Mouse (Mus musculus): ENCODE data around the gene Aifm2.

Gene Aifm2

DNA sequence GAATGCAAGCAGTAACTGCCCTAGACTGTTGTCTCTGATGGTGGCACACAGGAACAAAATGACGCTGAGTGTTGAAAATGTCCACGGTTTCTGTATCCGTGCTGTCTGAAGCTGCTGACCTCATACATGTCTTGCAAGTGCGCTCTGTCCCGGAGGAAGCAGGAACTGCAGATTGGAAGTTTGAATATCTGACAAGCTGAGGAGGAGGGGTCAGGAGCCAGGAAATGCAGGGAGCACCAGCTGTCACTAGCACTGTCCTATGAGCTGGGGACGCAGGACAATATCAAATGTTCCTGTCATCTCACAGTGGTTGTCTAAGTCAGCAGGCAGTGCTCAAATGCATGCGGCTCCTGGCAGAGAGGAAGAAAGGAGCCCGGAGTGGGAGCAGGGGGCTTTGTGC is 49.6 kb downstream of the Aifm2 start:
- DNase-seq (ENCODE audit: low spot score in 2 of 2), result no peak

DNA sequence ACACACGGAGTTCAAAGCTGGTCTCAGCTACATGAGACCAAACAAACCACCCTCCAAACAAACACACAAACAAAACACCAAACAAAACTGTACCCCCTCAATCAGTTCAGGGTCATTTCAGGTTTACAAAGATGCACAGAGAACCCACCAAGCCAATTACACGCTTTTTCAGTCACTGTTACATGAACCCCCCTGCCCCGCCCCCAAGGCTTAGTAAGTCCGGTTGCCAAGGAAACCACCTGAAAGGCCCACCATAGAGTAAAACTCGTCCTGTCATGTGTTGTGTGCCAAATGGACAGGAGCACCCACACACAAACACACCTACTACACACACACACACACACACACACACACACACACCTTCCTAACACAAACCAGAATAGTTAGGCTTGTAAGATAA is 50.5 kb downstream of the Aifm2 start:
- no peak for DNase-seq (ENCODE audit: low spot score in 2 of 2)

DNA sequence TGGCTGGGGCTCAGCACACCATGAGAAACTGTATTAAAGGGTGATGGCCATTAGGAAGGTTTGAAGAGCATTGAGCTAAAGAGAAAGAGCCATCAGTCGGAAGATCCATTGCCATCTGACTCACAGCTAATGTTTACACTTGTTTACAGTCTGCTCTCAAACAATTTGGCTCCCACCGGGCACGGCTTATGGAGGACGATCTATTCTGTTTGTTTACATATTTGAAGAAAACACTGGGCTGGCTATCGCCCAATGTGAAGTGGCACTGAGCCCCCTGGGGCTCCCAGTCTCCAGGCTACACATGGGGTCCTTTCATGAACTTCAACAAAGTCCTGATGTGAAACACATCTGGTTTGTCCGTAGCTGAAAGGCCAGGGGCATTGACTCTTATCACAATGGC is 51.7 kb downstream of the Aifm2 start:
- DNase-seq (ENCODE audit: low spot score in 2 of 2), result no peak

DNA sequence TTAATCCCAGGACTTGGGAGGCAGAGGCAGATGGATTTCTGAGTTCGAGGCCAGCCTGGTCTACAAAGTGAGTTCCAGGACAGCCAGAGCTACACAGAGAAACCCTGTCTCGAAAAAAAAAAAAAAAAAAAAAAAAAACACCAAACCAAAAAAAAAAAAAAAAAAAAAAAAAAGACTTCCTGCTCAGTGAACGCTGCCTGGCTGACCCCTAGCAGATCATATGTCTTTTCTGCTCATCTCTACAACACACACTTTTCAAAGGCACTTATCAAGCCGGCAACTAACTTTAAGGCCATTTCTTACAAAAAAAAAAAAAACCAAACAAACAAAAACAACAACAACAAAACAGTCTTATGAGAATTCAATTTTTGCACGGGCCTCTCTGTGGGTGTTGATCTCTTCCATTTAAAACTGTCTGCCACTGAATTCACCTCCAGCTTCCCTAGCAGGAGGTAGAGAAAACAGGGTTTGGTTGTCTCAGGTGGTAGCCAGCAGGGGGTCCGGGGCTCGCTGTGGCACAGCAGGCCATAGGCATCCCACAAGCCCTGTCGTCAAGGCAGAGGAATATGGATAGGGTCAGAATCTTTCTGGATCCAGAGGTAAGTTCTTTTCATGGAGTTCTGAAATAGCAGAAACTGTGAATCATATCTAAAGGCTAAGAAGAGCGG is 66.5 kb downstream of the Aifm2 start:
- DNase-seq (ENCODE audit: low spot score in 2 of 2), result no peak

DNA sequence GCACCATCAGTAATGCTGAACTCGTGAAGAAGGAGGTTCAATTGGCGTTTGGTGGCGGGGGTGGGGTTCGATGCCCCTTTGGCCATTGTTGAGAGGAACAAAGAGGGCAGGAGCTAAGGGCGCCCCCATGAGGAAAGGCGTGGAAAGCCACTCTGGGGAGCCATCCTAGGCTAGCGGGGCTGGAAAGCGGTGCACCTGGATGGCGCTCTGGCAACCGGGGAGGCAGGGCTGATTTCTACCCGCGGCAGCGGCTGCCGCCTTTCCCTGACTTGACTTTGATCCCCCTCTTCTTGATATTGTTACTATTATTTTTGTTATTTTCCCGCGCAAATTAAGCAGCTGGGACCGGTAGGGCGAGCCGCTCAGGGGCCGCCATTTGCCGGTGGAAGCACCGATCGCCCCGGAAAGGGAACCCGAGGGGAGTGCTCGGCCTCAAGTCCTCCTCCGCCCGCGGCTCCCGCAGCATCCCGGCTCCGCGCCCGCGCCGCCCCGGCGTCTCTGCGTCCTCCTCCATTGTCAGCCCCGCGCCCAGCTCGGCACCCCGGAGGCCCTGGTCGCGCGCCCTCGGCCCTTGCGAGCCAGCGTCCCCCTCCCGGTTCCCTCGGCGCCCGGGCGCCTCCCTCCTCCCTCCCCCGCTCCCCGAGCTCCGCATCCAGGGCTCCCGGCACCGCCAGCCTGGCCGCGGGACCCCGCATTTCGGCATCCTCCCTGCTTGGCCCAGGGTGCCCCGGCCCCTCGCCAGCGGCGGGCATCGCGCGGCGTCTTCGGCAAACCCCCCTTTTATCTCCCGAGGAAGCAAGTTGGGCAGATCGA is 67.9 kb downstream of the Aifm2 start:
- peak; percentile 51 to 68 for DNase-seq (ENCODE audit: low spot score in 2 of 2)

DNA sequence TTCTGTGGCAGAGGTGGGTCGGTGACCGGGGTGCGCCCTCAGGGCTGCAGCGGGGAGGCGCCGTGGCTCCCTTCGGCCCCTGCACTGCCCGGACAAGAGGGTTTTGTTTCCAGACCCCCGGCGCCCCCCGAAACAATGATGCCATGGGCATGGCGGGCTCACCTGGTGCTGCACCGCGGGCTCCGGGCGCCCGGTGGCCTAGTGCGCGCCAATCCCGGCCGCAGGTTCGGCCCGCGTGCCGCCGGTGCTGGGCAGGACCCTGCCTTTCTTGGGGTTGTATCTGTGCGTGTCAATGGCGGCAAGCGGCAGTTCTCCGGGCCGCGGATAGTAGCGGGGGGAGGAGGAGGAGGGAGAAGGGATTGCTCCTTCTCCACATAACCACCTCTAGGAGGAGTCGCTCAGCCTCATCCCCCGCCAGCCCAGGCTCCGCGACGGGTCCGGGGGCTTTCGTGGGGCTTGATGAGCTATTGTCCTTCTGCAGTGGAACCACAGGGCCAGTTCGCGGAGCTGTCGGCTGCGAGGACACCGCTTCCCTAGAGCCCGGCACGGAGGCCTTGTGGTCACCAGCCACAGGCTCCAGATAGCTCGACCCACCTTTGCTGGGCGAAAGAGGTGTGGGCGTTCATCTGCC is 68.7 kb downstream of the Aifm2 start, which contains the start of gene H2afy2:
Gene H2afy2, minus strand, starts transcription at position 527 of the 631 bp plus-strand sequence.
- DNase-seq (ENCODE audit: low spot score in 2 of 2), result peak; percentile 77 to 79

DNA sequence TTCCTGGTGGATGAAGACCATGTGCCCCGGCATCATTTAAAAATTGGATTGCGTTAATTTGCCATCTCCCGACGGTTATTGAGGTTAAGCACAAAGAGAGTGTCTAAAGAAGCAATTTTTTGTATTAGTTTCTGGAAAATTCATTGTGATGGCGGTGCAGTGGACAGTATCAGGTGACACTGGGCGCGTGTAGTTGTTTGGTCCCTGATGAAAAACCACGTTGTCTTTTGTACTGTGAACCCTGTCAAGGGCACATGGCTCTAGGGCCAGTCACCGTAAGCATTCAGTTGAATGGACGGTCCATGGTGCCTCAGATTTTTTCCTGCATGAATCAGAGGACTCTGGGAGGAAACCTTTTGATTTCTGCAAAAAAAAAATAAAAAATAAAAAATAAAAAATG is 69.4 kb downstream of the Aifm2 start:
- no peak for DNase-seq (ENCODE audit: low spot score in 2 of 2)

DNA sequence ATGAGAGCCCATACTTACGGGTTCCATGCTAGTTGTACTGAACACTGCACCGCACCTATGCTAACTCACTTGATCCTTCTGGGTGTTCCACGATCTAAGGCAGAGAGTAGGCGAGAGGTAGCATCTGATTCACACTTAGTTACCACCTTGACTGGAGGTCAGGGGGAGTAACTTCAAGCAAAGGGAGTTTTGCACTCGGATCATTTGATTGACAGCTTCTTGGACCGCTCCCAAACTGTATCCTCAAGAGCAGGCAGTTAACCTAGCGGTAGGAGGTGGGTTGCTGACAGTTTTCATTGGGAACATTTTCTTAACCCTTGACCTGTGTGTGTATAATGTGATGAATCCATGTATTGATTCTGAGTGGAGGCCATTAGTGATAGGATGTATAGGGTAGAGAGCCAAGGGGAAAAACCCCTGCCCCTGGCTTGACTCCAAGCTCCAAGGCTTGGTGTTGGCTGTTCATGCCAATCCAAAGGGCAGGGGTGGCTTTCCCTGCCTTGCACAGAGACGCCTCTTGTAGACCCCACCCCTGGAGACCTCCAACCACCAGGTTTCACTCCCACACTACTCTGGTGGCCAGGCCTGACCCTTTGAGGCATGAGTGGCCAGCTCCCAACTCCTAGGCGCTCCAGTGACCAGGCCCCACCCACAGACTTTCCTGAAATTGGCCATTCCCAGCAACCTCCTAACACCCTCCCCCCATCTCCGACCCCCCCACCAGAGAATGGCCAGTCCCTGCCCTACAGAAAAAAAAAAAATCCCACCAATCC is 72.7 kb downstream of the Aifm2 start:
- DNase-seq (ENCODE audit: low spot score in 2 of 2), result no peak

DNA sequence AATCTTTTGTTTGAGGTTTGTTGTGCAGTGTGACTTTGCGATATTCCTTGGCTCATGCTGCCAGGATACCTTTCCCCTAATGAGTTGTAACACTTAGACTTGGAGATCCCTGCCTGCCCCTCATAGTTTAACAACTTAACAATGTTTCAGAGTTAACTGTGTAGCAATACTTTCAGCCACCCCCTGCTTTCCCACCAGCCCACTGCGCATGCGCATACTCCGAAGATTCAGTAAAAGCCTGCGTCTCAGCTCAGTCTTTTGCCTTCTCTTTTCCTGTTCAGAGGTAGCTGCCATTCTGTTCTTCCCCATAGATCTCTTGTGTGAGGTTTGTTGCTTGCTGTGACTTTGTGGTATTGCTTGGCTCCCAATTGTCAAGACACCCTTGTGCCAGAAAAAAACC is 73.4 kb downstream of the Aifm2 start:
- DNase-seq (ENCODE audit: low spot score in 2 of 2), result no peak

All from frontal cortex, postnatal 10 days (tissue).